Mouse (Mus musculus): ENCODE measurements around the gene Mdm2. TPM values are rescaled to one million over a fixed set of nuclear protein-coding genes. Genes with fewer than 3 reads are reported as not detected.

Mdm2 gene
- total and polyA plus RNA-seq, 3 experiments: 35.3 to 601 (median 42.2) TPM

GRCm38 (mm10) chr10:117751744-117752143 is 41.2 kb upstream of the Mdm2 start:
- Histone ChIP-seq H3K9me3 (replicated peaks; ENCODE audit: insufficient read depth, low read length) (no peaks in the 10 kb centered on the region), H3K36me3 (ENCODE audit: control insufficient read depth in 1 of 2, insufficient read depth in 2 of 2, low read length in 2 of 2) (peaks cover 3 to 30% of the 10 kb centered on the region in 2 experiments; a peak in 3 of 4 replicates), H3K4me3 (ENCODE audit: control insufficient read depth in 1 of 2, insufficient read depth in 1 of 2, low read depth in 2 of 2, low read length in 2 of 2) (no peak overlapping the region), H3K27ac (ENCODE audit: control insufficient read depth, low read depth, low read length) (no peak overlapping the region), H3K4me1 (ENCODE audit: control insufficient read depth in 1 of 2, insufficient read depth in 2 of 2, low read length in 2 of 2) (no peaks in the 10 kb centered on the region), H3K27me3 (ENCODE audit: control insufficient read depth in 1 of 2, insufficient read depth in 2 of 2, low read length in 2 of 2) (no peaks in the 10 kb centered on the region), H3K79me2 (ENCODE audit: control insufficient read depth, insufficient read depth, low read length, poor library complexity) (no peaks in the 10 kb centered on the region), H3K9ac (ENCODE audit: control insufficient read depth, low read depth, low read length, poor library complexity, severe bottlenecking) (no peak overlapping the region)
- DNase-seq (ENCODE audit: low read depth, low spot score): no peak
- TF ChIP-seq POLR2A (IDR thresholded peaks at IDR 0.05; ENCODE audit: control insufficient read depth in 1 of 2, insufficient read depth in 1 of 2, low read depth in 1 of 2, low read length in 2 of 2, poor library complexity in 1 of 2) (no peak), ZNF384 (IDR thresholded peaks at IDR 0.05; ENCODE audit: low read depth, low read length) (no peak), HCFC1 (IDR thresholded peaks at IDR 0.05; ENCODE audit: low read depth, low read length) (no peak), RAD21 (IDR thresholded peaks at IDR 0.05; ENCODE audit: low read depth, low read length) (no peak), MYC (IDR thresholded peaks at IDR 0.05; ENCODE audit: low read depth, low read length) (no peak), GATA1 (IDR thresholded peaks at IDR 0.05; ENCODE audit: low read depth, low read length) (no peak), GABPA (IDR thresholded peaks at IDR 0.05; ENCODE audit: low read depth, low read length) (no peak), POLR2AphosphoS2 (IDR thresholded peaks at IDR 0.05; ENCODE audit: low read length) (no peak), USF2 (IDR thresholded peaks at IDR 0.05; ENCODE audit: borderline replicate concordance in 1 of 2, insufficient read depth in 1 of 2, low read depth in 1 of 2, low read length in 2 of 2) (no peak), MYB (IDR thresholded peaks at IDR 0.05; ENCODE audit: low read depth, low read length) (no peak), MXI1 (IDR thresholded peaks at IDR 0.05; ENCODE audit: low read depth, low read length) (no peak), CHD2 (IDR thresholded peaks at IDR 0.05; ENCODE audit: low read length) (no peak), POLR2AphosphoS5 (IDR thresholded peaks at IDR 0.05; ENCODE audit: borderline replicate concordance, low read depth, low read length) (no peak), EP300 (IDR thresholded peaks at IDR 0.05; ENCODE audit: low read depth in 1 of 2, low read length in 2 of 2) (no peak), MAX (IDR thresholded peaks at IDR 0.05; ENCODE audit: low read length) (no peak), USF1 (IDR thresholded peaks at IDR 0.05; ENCODE audit: low read depth, low read length) (no peak), MAZ (IDR thresholded peaks at IDR 0.05; ENCODE audit: low read depth, low read length) (no peak), KAT2A (conservative IDR thresholded peaks at IDR 0.05; ENCODE audit: low read depth, low read length) (no peak), MAFK (IDR thresholded peaks at IDR 0.05; ENCODE audit: borderline replicate concordance, low read depth, low read length) (no peak)

- peaks cover 4 to 27% of the 10 kb centered on the region in 2 experiments; a peak in 3 of 4 replicates for H3K36me3 ChIP-seq (ENCODE audit: control insufficient read depth in 1 of 2, insufficient read depth in 2 of 2, low read length in 2 of 2)
- H3K9ac ChIP-seq (ENCODE audit: control insufficient read depth, low read depth, low read length, poor library complexity, severe bottlenecking): no peak overlapping the region
- no peaks in the 10 kb centered on the region for H3K9me3 ChIP-seq (replicated peaks; ENCODE audit: insufficient read depth, low read length)
- H3K27ac ChIP-seq (ENCODE audit: control insufficient read depth, low read depth, low read length): no peak overlapping the region
- DNase-seq (ENCODE audit: low read depth, low spot score): no peak
- TF ChIP-seq CHD1 (IDR thresholded peaks at IDR 0.05; ENCODE audit: low read depth, low read length): no peak
- no peak for TF ChIP-seq RAD21 (IDR thresholded peaks at IDR 0.05; ENCODE audit: low read depth, low read length)
- no peak for TF ChIP-seq POLR2AphosphoS5 (IDR thresholded peaks at IDR 0.05; ENCODE audit: borderline replicate concordance, low read depth, low read length)
- no peak for TF ChIP-seq EP300 (IDR thresholded peaks at IDR 0.05; ENCODE audit: low read depth in 1 of 2, low read length in 2 of 2)
- TF ChIP-seq SIN3A (IDR thresholded peaks at IDR 0.05; ENCODE audit: low read length): no peak
- no peak for TF ChIP-seq HCFC1 (IDR thresholded peaks at IDR 0.05; ENCODE audit: low read depth, low read length)
- no peak for TF ChIP-seq MEF2A (IDR thresholded peaks at IDR 0.05; ENCODE audit: extremely low read depth, insufficient replicate concordance, low read depth, low read length, poor library complexity, severe bottlenecking)
- TF ChIP-seq E2F4 (IDR thresholded peaks at IDR 0.05; ENCODE audit: borderline replicate concordance, low read depth, low read length): no peak
- TF ChIP-seq ZMIZ1 (IDR thresholded peaks at IDR 0.05; ENCODE audit: low read depth, low read length): no peak
- no peak for TF ChIP-seq MAFK (IDR thresholded peaks at IDR 0.05; ENCODE audit: borderline replicate concordance, low read depth, low read length)
- TF ChIP-seq TCF12 (IDR thresholded peaks at IDR 0.05; ENCODE audit: low read depth, low read length): no peak
- no peak for TF ChIP-seq GABPA (IDR thresholded peaks at IDR 0.05; ENCODE audit: low read depth, low read length)
- H3K4me3 ChIP-seq (ENCODE audit: control insufficient read depth in 1 of 2, insufficient read depth in 1 of 2, low read depth in 2 of 2, low read length in 2 of 2): no peak overlapping the region
- no peaks in the 10 kb centered on the region for H3K4me1 ChIP-seq (ENCODE audit: control insufficient read depth in 1 of 2, insufficient read depth in 2 of 2, low read length in 2 of 2)
- no peaks in the 10 kb centered on the region for H3K79me2 ChIP-seq (ENCODE audit: control insufficient read depth, insufficient read depth, low read length, poor library complexity)
- no peaks in the 10 kb centered on the region for H3K27me3 ChIP-seq (ENCODE audit: control insufficient read depth in 1 of 2, insufficient read depth in 2 of 2, low read length in 2 of 2)
Observed at GRCm38 (mm10) chr10:117751282-117751610, 40.7 kb upstream of the Mdm2 start.
